Mouse (Mus musculus): Measurements from ENCODE around the gene Kcnj10.

Kcnj10 gene

DNA sequence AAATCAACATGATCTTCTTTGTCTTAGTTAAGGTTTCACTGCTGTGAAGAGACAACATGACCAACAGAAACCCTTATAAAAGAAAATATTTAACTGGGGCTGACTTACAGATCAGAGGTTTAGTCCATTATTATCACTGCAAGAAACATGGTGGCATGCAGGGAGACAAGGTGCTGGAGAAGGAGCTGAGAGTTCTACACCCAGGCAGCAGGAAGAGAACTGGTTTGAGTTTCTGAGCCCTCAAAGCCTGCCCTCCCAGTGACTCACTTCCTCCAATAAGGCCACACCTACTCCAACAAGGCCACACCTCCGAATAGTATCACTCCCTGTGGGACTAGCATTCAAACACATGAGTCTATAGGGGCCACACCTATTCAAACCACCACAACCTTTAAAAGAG, 49.8 kb downstream of the Kcnj10 start:
- DNase-seq = no peak

DNA sequence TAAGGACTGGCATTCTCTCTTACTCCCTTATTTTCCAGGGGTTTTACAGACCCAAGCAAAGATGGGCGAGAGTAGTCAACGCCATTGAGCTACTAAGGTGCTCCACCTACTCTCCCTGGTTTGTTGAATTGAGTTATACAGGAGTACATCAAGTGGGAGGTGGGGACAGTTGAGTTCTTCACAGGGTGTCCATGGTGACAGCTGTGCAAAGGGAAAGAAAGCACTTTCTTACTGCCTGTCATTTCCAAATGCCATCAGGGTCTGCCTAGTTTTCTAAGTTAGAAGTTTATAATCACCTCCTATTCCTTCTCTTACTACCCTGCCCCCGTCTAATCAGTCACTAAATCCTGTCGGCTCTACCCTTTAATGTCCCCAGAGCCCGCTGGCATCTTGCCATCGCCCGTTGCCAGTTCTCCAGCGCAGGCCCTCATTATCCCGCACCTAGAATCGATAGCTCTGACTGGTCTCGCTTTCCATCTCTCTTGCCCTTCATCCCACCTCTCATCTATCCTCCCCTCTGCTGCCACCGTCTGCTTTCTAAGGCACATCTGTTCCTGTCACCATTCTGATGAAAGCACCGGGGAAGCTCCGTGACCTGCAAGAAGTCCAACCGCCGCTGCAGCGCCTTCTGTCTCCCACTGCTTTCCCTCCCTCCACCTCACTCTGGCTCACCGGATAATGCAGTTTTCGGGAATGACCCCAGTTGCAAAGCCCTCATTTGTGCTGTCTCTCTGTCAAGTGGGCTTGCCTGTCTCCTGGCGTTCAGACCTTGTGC, 51.0 kb downstream of the Kcnj10 start:
- DNase-seq = no peak

DNA sequence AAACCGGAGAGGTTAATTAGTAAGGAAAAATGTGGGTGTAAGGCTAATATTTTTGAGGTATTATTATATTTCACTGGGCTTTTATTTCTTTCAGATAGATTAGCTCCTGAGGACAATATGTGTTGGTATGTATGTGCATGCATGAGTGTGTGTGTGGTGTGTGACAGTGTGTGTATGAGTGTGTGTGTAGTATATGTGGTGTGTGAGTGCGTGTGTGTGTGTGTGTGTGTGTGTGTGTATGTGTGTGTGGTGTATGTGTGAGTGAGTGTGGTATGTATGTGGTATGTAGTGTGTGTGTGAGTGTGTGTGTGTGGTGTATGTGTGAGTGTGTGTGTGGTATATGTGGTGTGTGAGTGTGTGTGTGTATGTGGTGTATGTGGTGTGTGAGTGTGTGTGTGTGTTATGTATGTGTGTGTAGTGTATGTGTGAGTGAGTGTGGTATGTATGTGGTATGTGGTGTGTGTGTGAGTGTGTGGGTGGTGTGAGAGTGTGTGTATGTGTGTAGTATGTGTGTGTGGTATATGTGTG, 51.7 kb downstream of the Kcnj10 start:
- DNase-seq = no peak

DNA sequence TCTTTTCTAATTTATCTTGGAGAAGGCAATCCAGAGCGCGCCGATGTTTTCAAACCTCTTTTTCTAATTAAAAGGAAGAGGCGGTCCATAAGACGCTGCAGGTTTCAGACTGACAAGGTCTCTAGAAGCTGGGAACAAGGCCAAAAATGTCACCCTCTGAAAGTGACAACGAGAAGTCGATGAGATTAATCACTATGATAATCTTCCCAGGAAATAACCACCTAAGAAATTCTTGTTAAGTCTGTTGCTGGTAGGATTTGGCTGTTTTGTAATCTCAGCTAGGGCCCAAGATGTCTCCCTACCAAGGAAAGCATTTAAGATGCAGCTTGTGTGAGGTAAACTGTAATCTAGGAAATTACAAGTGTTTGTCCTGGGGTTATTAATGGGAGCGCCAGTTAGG, 52.7 kb downstream of the Kcnj10 start:
- DNase-seq = no peak

DNA sequence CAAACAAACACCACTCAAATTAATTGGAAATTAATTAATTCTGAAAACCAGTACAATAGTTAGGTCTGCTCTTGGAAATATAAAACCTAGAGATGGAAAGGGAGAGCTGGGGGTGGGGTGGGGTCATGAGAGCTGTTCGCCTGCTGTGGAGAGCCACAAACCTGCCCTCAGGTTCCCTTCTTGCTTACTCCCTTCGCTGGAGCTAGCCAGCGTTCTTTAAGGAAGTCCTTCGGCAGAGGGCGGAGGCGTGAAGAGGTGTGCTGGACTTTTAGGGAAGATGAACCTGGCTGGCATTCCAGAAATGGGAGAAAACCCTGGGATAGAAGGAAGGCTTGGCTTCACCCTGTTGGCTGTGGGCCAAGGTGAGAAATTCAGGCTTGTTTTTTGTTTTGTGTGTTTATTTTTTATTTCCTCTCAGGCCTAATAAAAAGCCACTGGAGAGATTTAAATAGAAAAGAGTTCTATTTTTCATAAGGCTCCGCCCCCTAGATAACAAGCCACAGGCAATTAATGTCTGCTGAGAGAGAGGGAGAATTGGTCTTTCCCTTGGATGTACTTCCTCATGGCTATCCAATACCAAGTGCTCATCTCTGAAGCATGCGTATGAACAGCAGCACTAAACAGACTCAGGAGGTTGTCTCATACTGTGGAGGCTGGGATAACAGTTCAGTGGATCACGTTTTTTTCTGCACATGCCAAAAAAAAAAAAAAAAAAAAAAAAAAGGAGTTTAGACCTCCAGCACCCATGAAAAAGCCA, 56.2 kb downstream of the Kcnj10 start:
- no peak for DNase-seq

DNA sequence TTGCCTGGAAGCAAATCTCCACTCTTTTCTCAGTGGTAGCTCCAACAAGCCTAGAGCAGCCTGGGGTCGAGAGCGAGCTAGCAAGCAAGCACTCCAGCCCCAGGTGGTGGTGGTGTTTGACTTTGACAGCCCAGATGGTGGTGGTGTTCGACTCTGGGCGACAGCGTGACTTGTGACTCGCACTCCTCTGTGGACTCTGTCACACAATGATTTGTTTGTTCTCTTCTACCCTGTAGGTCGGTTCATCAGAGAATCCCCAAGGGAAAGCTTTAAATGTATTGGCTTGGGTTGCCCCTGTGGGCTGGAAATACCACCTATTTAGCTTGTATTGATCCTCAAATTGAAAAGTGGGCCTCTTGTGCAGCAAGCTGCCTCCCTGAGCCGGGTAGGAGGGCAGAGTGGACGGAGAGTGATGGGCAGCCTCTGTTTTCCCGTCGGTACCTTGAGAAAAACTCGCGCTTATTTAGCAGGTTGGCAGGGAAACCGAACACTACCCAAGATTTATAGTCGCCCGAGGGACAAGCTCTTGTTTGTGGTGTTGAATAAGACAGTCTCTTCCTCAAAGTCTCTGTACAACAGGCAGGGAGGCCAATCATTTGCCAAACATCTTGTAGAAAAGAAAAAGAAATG, 65.2 kb downstream of the Kcnj10 start:
- no peak for DNase-seq

DNA sequence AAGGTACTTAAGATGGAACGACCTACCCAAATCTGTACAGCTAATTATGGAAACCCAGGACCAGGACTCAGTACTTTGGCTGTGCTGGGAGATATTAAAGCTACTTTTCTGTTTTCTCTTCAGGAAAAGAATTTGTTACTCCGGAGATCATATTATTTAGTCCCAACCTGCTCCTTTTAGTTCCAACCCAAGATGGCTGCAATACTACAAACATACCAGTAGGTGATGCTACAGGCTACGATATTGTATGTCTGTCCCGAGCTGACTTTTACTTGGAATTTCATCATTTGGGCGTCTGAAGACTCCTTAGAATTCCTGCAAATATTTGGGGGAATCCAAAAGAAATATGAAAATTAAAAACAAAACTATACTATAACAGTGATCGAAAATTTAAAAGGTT, 68.0 kb downstream of the Kcnj10 start:
- no peak for DNase-seq

DNA sequence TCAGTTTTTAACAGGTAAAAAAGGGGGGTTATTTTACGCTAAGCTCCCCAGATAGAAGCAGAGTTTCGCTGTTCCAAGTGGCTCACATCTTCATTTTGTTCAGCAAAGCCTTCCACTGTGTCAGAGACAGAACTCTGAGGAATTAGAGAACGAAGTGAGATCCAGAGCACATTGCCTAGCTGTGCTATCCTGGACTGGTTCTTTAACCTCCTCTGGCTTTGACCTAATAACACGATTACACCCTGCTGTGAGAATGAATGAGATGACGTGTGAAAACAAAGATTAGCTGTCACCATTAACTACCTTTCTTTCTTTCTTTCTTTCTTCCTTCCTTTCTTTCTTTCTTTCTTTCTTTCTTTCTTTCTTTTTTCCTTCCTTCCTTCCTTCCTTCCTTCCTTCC, 68.4 kb downstream of the Kcnj10 start:
- DNase-seq = no peak

DNA sequence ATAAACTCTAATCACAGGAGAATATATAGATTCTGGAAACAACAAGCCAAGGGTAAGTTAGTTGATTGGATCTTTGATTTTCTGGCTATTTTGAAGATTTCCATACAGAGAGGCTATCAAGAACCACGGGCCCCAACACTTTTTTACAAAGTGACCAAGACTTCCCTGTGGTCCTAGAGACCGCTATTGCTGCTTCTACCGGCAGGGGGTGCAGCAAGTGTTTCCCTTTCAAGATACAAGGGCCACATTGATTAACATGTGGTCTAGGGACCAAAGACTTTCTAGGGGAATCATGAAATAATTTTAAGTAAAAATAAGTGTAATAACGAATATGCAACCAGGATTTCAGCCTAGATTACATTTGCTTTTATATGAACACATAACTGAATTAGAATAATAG, 69.8 kb downstream of the Kcnj10 start:
- peak; percentile 60 for DNase-seq

DNA sequence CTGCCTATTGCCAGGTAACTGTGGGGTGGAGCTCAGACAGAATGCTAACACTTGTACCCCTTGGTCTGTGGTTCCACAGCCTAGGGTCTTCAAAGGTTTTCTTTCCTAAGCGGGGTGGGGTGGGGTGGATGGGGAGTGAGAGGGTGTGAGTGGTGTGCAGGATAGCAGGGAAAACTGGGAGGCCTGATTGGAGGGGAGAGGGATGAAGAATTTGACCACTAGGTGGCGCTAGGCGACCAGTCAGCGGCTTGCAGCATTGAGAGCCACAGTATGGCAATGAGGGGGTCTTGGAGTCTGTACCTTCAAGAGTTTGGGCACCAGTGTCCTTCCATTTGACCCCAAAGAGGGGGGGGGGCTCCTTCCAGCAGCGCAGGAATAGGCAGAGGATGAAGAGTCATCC, 71.2 kb downstream of the Kcnj10 start:
- peak; percentile 65 for DNase-seq

DNA sequence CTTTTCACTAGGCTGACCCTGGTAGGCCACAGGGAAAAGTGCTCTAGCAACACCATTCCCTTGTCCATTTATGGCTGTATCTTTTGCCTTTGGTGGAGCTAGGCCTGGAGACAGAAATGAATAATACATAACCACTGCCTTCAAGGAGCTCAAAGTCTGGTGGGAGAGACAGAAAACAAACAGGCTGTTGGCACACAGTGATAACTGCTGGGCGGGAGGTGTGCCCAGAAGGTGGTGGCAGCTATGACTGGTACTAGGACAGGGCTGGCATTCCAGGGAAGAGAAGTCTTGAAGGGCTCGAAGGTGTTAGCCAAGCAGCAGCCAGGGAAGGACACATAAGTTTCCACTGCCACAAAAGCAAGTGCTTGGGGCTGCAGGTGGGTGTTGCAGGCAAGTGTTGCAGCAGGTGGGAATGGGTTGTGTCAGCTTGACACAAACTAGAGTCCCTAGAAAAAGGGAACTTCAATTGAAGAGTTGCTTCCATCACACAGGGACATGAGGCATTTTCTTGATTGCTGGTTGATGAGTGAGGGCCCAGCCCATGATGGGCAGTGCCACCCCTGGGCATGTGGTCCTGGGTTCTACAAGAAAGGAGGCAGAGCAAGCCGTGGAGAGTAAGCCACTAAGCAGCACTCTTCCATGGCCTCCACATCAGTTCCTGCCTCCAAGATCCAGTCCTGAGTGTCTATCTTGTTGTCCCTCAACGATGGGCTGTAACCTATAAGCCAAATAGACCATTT, 72.7 kb downstream of the Kcnj10 start:
- no peak for DNase-seq

DNA sequence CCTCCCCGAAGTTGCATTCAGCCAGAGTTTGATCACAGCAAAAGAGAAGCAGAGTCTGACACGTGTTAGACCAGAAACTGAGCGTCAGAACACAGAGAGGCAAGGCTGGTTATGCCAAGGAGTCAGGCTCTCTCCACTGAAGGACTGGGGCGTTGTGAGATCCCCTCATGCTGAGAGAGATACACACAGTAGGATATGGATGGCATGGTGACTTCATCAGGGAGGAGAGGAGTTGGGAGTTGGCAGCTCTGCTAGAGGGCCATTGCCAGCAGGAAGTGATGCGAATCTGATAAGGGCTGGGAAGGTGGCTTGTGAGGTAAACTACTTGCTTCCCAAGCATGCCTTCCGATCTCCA, 73.2 kb downstream of the Kcnj10 start:
- DNase-seq = no peak

DNA sequence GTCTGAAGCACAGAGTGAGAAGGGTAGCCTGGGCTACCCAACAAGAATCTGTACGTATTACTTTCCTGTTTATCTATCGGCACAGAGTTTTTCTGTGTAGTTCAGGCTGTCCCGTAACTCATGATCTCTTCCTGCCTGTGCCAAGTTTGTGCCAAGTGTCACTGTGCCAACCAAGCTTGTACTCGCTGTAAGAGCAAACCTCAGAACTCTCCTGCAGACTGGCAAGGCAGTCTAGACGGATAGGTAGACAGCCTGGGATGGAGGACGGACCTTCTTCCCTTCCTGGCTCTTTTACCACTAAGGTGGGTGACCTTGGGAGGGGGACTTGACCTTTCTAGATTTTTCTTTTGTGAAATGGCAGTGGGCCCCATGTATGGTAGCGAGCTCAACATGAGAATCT, 74.1 kb downstream of the Kcnj10 start:
- DNase-seq = no peak

DNA sequence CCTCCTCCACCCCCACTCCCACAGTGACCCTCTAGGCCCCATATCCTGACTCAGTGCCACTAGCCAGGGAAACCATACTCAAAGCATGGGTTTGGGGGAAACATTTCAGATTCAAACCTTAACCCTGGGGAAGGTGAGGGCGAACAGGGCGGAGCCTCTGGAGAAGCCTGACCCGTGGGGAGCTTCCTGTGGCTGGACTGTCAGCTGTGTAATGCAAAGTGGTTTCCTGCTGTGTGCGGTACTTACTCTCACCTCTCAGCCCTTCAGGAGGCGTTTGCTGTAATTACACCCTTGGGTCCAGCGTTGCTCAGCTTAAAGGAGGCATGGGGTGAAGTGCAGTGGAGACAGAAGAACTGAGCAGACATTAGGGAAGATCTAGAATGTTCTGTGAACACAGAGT, 77.2 kb downstream of the Kcnj10 start:
- no peak for DNase-seq

DNA sequence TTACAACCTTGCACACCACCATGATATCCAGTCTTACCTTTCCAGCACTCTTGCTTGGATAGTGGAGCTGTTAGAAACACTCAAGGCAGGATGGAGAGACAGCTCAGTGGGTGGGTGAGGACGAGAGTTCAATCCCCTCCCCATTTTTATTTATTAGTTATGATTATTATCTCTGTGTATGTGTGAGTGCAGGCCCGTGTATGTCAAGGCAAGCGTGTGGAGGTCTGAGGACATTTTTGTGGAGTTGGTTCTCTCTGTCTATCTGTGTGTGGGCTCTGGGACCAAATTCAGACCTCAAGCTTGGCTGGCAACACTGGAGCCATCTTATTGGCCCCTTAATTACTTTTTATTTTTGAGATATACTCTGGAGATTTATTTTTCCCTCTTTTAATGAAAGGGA, 77.6 kb downstream of the Kcnj10 start:
- no peak for DNase-seq

DNA sequence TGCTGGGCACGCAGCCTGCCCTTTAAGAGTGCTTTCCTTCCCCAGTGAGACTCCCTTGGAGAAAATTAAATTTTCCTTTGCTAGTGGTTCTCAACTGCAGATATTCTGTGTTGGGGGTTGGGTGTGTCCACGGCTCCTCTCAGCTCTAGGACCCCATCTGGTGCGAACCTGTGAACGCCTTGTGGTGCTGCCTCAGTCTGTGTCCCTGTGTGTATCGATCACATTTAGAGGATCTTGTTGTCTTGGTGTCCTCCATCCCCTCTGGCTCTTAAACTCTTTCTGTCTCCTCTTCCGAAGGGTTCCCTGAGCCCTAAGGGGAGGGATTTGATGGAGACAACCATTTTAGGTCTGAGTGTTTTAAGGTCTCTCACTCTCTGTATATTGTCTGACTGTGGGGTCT, 79.2 kb downstream of the Kcnj10 start:
- DNase-seq = no peak

DNA sequence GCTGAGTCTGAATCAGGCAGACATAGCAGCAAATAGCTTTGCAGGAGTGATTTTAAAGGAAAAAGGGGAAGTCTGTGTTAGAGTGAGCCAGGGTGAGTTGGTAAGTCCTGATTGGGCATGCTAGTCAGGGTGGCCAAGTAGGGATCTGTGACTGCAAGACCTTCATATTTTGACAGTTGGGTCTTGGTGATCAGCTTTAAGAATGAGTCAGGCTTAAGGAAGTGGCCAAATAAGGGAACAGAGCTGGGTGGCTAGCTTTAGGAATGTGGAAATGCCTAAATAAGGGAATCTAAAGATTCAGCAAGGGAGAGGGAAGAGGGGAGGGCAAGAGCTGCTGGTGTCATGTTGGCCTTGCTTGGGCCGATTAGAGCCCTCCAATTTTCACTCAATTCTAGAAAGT, 82.4 kb downstream of the Kcnj10 start:
- DNase-seq = no peak
